Comparison of ENCODE assay signal across 8 mouse cellular contexts in the genomic region with DNA sequence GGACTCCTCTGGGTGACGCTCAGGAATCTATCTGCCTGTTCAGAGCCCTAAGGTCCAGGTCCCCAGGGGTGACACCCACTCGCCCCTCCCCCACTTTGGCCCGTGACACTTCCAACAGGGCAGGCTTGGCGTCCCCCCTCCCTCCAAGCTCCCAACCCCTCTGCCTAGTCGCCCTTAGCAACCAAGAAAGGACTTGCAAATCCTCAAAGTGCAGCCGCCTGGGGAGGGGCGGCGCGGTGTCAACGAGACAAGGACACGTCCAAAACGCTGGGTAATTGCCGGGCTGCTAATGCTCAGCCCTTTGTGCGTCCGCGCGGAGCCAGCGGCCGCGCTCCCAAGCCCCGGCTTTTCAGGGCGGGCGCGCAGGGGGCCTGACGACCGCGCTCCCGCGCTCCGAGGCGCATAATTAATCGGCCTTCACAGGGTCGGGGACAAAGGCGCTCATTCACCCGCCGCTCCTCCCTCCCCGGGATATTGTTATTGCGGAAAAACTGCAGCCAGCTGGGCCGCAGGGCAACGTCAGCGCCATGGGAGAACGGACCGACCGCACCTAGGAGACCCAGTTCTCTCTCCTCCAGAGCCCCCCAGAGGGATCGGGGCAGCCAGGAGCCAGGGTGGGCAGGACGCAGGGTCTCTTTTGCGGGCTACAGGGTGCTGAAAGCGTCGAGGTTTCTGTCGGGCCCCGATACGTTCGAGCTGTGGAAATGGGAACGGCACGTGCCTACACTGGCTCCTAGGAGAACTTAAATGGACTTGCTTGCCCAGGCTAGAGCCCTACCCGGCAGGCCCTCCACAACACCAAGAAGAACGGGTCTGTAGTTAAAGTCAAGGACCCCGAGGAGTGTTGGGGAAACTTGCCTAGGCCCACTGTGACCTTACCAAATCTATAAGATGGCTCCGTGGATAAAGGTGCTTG.
DNase-seq lines count a peak whose midpoint lies in the region; ATAC-seq and TF ChIP-seq lines count a peak whose summit lies in the region.

No protein-coding gene starts in this region.

- H3K9ac ChIP-seq in forebrain, embryonic 15.5 days (replicated peaks) = peak overlapping the region; percentile 51
- H3K9ac ChIP-seq in hindbrain, embryonic 15.5 days = peak overlapping the region; percentile 50
- H3K9ac ChIP-seq in midbrain, embryonic 12.5 days (replicated peaks) = peak overlapping the region; percentile 42
- H3K9ac ChIP-seq in stomach, postnatal 0 days (ENCODE audit: low read length) = peak overlapping the region; percentile 61

- H3K9me3 ChIP-seq in forebrain, embryonic 15.5 days = no peaks in the 10 kb centered on the region
- H3K9me3 ChIP-seq in hindbrain, embryonic 15.5 days = no peaks in the 10 kb centered on the region
- no peaks in the 10 kb centered on the region for H3K9me3 ChIP-seq in midbrain, embryonic 12.5 days
- no peaks in the 10 kb centered on the region for H3K9me3 ChIP-seq in stomach, postnatal 0 days (ENCODE audit: control insufficient read depth, low read length)

- peak; percentile 88 for DNase-seq in R1 (ENCODE audit: low read depth, low spot score)
- DNase-seq in cerebellum, adult 11 months = peak; percentile 24
- peak; percentile 61 to 82 for DNase-seq in left cerebral cortex, postnatal 25 days (ENCODE audit: low spot score in 2 of 2)
- peak; percentile 68 for DNase-seq in stomach, postnatal 0 days (ENCODE audit: low spot score)

- no peak for TF ChIP-seq CTCF in stomach, postnatal 0 days (IDR thresholded peaks at IDR 0.05; ENCODE audit: low read depth)

- H3K4me1 ChIP-seq in forebrain, embryonic 15.5 days = peaks cover 30% of the 10 kb centered on the region
- H3K4me1 ChIP-seq in hindbrain, embryonic 15.5 days (replicated peaks) = peaks cover 23% of the 10 kb centered on the region
- H3K4me1 ChIP-seq in midbrain, embryonic 12.5 days = peaks cover 40% of the 10 kb centered on the region
- peaks cover 5% of the 10 kb centered on the region for H3K4me1 ChIP-seq in stomach, postnatal 0 days (replicated peaks; ENCODE audit: control insufficient read depth, insufficient read depth)

- H3K27me3 ChIP-seq in forebrain, embryonic 15.5 days = no peaks in the 10 kb centered on the region
- H3K27me3 ChIP-seq in hindbrain, embryonic 15.5 days = no peaks in the 10 kb centered on the region
- peaks cover 10% of the 10 kb centered on the region; the same call in 1 of the 2 replicates for H3K27me3 ChIP-seq in midbrain, embryonic 12.5 days
- no peaks in the 10 kb centered on the region for H3K27me3 ChIP-seq in stomach, postnatal 0 days (ENCODE audit: control insufficient read depth, insufficient read depth, low read length)

- no peak for TF ChIP-seq EP300 in stomach, postnatal 0 days (optimal IDR thresholded peaks at IDR 0.05)

- intact Hi-C loops in left cerebral cortex, postnatal 25 days (cut with DNase I) = loop anchor here (5.0 kb wide), 2 partner anchors 39 to 91 kb away; partner anchors contain the start of gene Zfp36l2

- no peaks in the 10 kb centered on the region for H3K36me3 ChIP-seq in forebrain, embryonic 15.5 days
- no peaks in the 10 kb centered on the region for H3K36me3 ChIP-seq in hindbrain, embryonic 15.5 days
- no peaks in the 10 kb centered on the region for H3K36me3 ChIP-seq in midbrain, embryonic 12.5 days
- H3K36me3 ChIP-seq in stomach, postnatal 0 days (ENCODE audit: control insufficient read depth, insufficient read depth, low read length) = no peaks in the 10 kb centered on the region

- peak overlapping the region; percentile 44 for H3K4me3 ChIP-seq in forebrain, embryonic 15.5 days
- peak overlapping the region; percentile 38 for H3K4me3 ChIP-seq in hindbrain, embryonic 15.5 days
- peak overlapping the region; percentile 29 for H3K4me3 ChIP-seq in midbrain, embryonic 12.5 days
- peak overlapping the region; percentile 34 for H3K4me3 ChIP-seq in stomach, postnatal 0 days (ENCODE audit: low read depth, low read length)

- H3K4me2 ChIP-seq in forebrain, embryonic 15.5 days (replicated peaks) = peak overlapping the region; percentile 73
- H3K4me2 ChIP-seq in hindbrain, embryonic 15.5 days = peak overlapping the region; percentile 78
- peak overlapping the region; percentile 50 for H3K4me2 ChIP-seq in midbrain, embryonic 12.5 days (replicated peaks)
- peak overlapping the region; percentile 70 for H3K4me2 ChIP-seq in stomach, postnatal 0 days (replicated peaks; ENCODE audit: low read depth)

- WGBS in forebrain, embryonic 15.5 days = 2% methylated on average over 59 of the region's 59 CpGs
- WGBS in hindbrain, embryonic 15.5 days = under 1% methylated on average over 58 of the region's 59 CpGs
- 1% methylated on average over 59 of the region's 59 CpGs for WGBS in midbrain, embryonic 12.5 days
- 7% methylated on average over 59 of the region's 59 CpGs for WGBS in stomach, postnatal 0 days

- ATAC-seq in forebrain, embryonic 15.5 days (replicated peaks) = peak; percentile 93
- peak; percentile 90 for ATAC-seq in hindbrain, embryonic 15.5 days (ENCODE audit: low FRiP score, low read depth)
- peak; percentile 97 for ATAC-seq in midbrain, embryonic 12.5 days (ENCODE audit: low FRiP score, low read depth)
- peak; percentile 65; the same call in 1 of the 2 replicates for ATAC-seq in stomach, postnatal 0 days (ENCODE audit: low FRiP score, low TSS enrichment)
- ATAC-seq in inflammation-experienced regulatory T-cells, adult 6 months = no peak

- peak overlapping the region; percentile 84 for H3K27ac ChIP-seq in forebrain, embryonic 15.5 days (replicated peaks)
- peak overlapping the region; percentile 81 for H3K27ac ChIP-seq in hindbrain, embryonic 15.5 days (replicated peaks)
- peak overlapping the region; percentile 90 for H3K27ac ChIP-seq in midbrain, embryonic 12.5 days (replicated peaks)
- peak overlapping the region; percentile 49; the same call in 1 of the 2 replicates for H3K27ac ChIP-seq in stomach, postnatal 0 days (replicated peaks)

Comparison
In these comparisons a context has a peak if more than half of its experiments do, and no peak if none do; other contexts are left out.
1. DNase-seq: peak in every context shown above with its lines; median percentile 88 in R1; 72 in left cerebral cortex, postnatal 25 days; 68 in stomach, postnatal 0 days; 24 in cerebellum, adult 11 months.